Mouse (Mus musculus) embryonic facial prominence, embryonic 14.5 days (tissue): ENCODE data around the gene Coq9. TPM values are rescaled to one million over a fixed set of nuclear protein-coding genes. Genes with fewer than 3 reads are reported as not detected.

Experiments
- ATAC-seq: fragments of 200-750 bp; cut with Nextera tagmentation; 2 replicates; pipeline ENCODE4 v1.8.0; 2017; ENCODE audit warnings: low read depth, moderate number of reproducible peaks, moderate TSS enrichment
- DNase-seq: peaks from one replicate; pipeline ENCODE4 v3.0.0-alpha.2; 2015; ENCODE audit warnings: low spot score
- H3K27ac ChIP-seq: fragments of 300-500 bp; sonication (generic); replicated peaks from 2 replicates; pipeline ENCODE4 v1.5.1; 2014; ENCODE audit warnings: low read depth, mild to moderate bottlenecking, low read length, moderate library complexity
- H3K27me3 ChIP-seq: fragments of 300-500 bp; sonication (generic); replicated peaks from 2 replicates; pipeline ENCODE4 v1.6.1; 2014; ENCODE audit warnings: low read length; ENCODE audit not compliant: control insufficient read depth, insufficient read depth
- H3K36me3 ChIP-seq: fragments of 300-500 bp; sonication (generic); 2 replicates; pipeline ENCODE4 v1.6.1; 2014; ENCODE audit warnings: low read length, mixed read lengths; ENCODE audit not compliant: control insufficient read depth, insufficient read depth
- H3K4me1 ChIP-seq: fragments of 300-500 bp; sonication (generic); 2 replicates; pipeline ENCODE4 v1.6.1; 2014; ENCODE audit warnings: antibody characterized with exemption, low read length; ENCODE audit not compliant: control insufficient read depth, insufficient read depth
- H3K4me2 ChIP-seq: fragments of 300-500 bp; sonication (generic); 2 replicates; pipeline ENCODE4 v1.6.1; 2014; ENCODE audit warnings: low read depth, mild to moderate bottlenecking, low read length, moderate library complexity, mixed read lengths
- H3K4me3 ChIP-seq: fragments of 300-500 bp; sonication (generic); 2 replicates; pipeline ENCODE4 v1.5.1; 2014; ENCODE audit warnings: low read depth, mild to moderate bottlenecking, low read length
- H3K9ac ChIP-seq: fragments of 300-500 bp; sonication (generic); 2 replicates; pipeline ENCODE4 v1.6.1; 2014; ENCODE audit warnings: low read depth, mild to moderate bottlenecking, low read length, moderate library complexity, mixed read lengths
- H3K9me3 ChIP-seq: fragments of 300-500 bp; sonication (generic); 2 replicates; pipeline ENCODE4 v1.6.1; 2016; ENCODE audit warnings: low read length; ENCODE audit not compliant: control insufficient read depth
- WGBS: fragments of 180-500 bp; shearing (Covaris S2); extraction: QIAGEN DNeasy Blood & Tissue Kit; methylation state at CpG from one replicate; pipeline ENCODE4 v1.1.7; 2014; 5-methylcytosine and 5-hydroxymethylcytosine counted together
- polyA plus RNA-seq: library from polyadenylated mRNA; unstranded; fragments of >200 nt; fragmentation: Nextera tagmentation; extraction: Ambion mirVana; gene quantifications from 2 replicates; pipeline ENCODE4 v1.2.1, GENCODE M21; 2014

Coq9 gene
- polyA plus RNA-seq, 1 experiment from 2014 or later: 77.9 TPM

- 90% methylated on average over 11 of the region's 11 CpGs for WGBS
- DNase-seq (no peak), ATAC-seq (no peak)
- Histone ChIP-seq H3K36me3 (peaks cover 20% of the 10 kb centered on the region), H3K4me3 (no peak overlapping the region), H3K4me1 (no peaks in the 10 kb centered on the region), H3K9ac (no peak overlapping the region), H3K27me3 (no peaks in the 10 kb centered on the region), H3K4me2 (no peak overlapping the region), H3K27ac (no peak overlapping the region), H3K9me3 (no peaks in the 10 kb centered on the region)
These were observed 20.2 kb upstream of the Coq9 start for GRCm38 (mm10) chr8:94817933-94818332.

- Histone ChIP-seq H3K9ac (no peak overlapping the region), H3K4me2 (no peak overlapping the region), H3K27ac (no peak overlapping the region), H3K4me1 (no peaks in the 10 kb centered on the region), H3K36me3 (peaks cover 37% of the 10 kb centered on the region), H3K27me3 (no peaks in the 10 kb centered on the region), H3K4me3 (no peak overlapping the region), H3K9me3 (no peaks in the 10 kb centered on the region)
- DNase-seq (no peak), ATAC-seq (no peak)
- 83% methylated on average over 6 of the region's 6 CpGs for WGBS
These were observed 18.4 kb upstream of the Coq9 start for GRCm38 (mm10) chr8:94819671-94820179.

GRCm38 (mm10) chr8:94820553-94820952 is 17.6 kb upstream of the Coq9 start:
- H3K36me3 ChIP-seq: peaks cover 43% of the 10 kb centered on the region
- no peak overlapping the region for H3K9ac ChIP-seq
- no peak overlapping the region for H3K4me2 ChIP-seq
- 61% methylated on average over 7 of the region's 7 CpGs for WGBS
- H3K27me3 ChIP-seq: no peaks in the 10 kb centered on the region
- ATAC-seq: peak; percentile 42
- DNase-seq: peak; percentile 47
- no peak overlapping the region for H3K4me3 ChIP-seq
- no peak overlapping the region for H3K27ac ChIP-seq
- no peaks in the 10 kb centered on the region for H3K9me3 ChIP-seq
- no peaks in the 10 kb centered on the region for H3K4me1 ChIP-seq

- H3K27me3 ChIP-seq: no peaks in the 10 kb centered on the region
- H3K27ac ChIP-seq: no peak overlapping the region
- WGBS: 94% methylated on average over 2 of the region's 2 CpGs
- no peaks in the 10 kb centered on the region for H3K9me3 ChIP-seq
- DNase-seq (no peak), ATAC-seq (no peak)
- peaks cover 50% of the 10 kb centered on the region for H3K36me3 ChIP-seq
- no peaks in the 10 kb centered on the region for H3K4me1 ChIP-seq
- H3K4me3 ChIP-seq: no peak overlapping the region
- no peak overlapping the region for H3K4me2 ChIP-seq
- no peak overlapping the region for H3K9ac ChIP-seq
These were observed 16.7 kb upstream of the Coq9 start for GRCm38 (mm10) chr8:94821381-94821780.

GRCm38 (mm10) chr8:94822637-94823560 is 15.2 kb upstream of the Coq9 start:
- Histone ChIP-seq H3K4me1 (no peaks in the 10 kb centered on the region), H3K4me2 (no peak overlapping the region), H3K9me3 (no peaks in the 10 kb centered on the region), H3K4me3 (no peak overlapping the region), H3K27me3 (no peaks in the 10 kb centered on the region), H3K9ac (no peak overlapping the region), H3K27ac (no peak overlapping the region), H3K36me3 (peaks cover 52% of the 10 kb centered on the region)
- DNase-seq (peak; percentile 61), ATAC-seq (peak; percentile 56)
- WGBS: 79% methylated on average over 23 of the region's 23 CpGs

- no peaks in the 10 kb centered on the region for H3K9me3 ChIP-seq
- no peaks in the 10 kb centered on the region for H3K4me1 ChIP-seq
- ATAC-seq: no peak
- H3K4me2 ChIP-seq: no peak overlapping the region
- no peak overlapping the region for H3K4me3 ChIP-seq
- H3K36me3 ChIP-seq: peaks cover 72% of the 10 kb centered on the region
- WGBS: 86% methylated on average over 6 of the region's 6 CpGs
- H3K27me3 ChIP-seq: no peaks in the 10 kb centered on the region
- H3K27ac ChIP-seq: no peak overlapping the region
- no peak for DNase-seq
- H3K9ac ChIP-seq: no peak overlapping the region
These were observed 13.0 kb upstream of the Coq9 start for GRCm38 (mm10) chr8:94825170-94825569.

- H3K9ac ChIP-seq: no peak overlapping the region
- H3K4me3 ChIP-seq: no peak overlapping the region
- no peaks in the 10 kb centered on the region for H3K4me1 ChIP-seq
- H3K36me3 ChIP-seq: peaks cover 78% of the 10 kb centered on the region
- H3K27me3 ChIP-seq: no peaks in the 10 kb centered on the region
- no peak overlapping the region for H3K27ac ChIP-seq
- ATAC-seq (no peak), DNase-seq (no peak)
- 93% methylated on average over 5 of the region's 5 CpGs for WGBS
- no peak overlapping the region for H3K4me2 ChIP-seq
- no peaks in the 10 kb centered on the region for H3K9me3 ChIP-seq
These were observed 11.9 kb upstream of the Coq9 start for GRCm38 (mm10) chr8:94826210-94826609.

GRCm38 (mm10) chr8:94828284-94828683 is 9.8 kb upstream of the Coq9 start:
- no peaks in the 10 kb centered on the region for H3K4me1 ChIP-seq
- H3K4me3 ChIP-seq: no peak overlapping the region
- 89% methylated on average over 6 of the region's 6 CpGs for WGBS
- no peak overlapping the region for H3K4me2 ChIP-seq
- no peak overlapping the region for H3K9ac ChIP-seq
- no peak for ATAC-seq
- no peak for DNase-seq
- H3K9me3 ChIP-seq: no peaks in the 10 kb centered on the region
- peaks cover 67% of the 10 kb centered on the region for H3K36me3 ChIP-seq
- H3K27me3 ChIP-seq: no peaks in the 10 kb centered on the region
- H3K27ac ChIP-seq: no peak overlapping the region
